Mouse (Mus musculus): ENCODE data around the gene Micall1.

Micall1 gene

GRCm38 (mm10) chr15:79129311-79129710 lies 20.6 kb downstream of the Micall1 start:
- no peak for DNase-seq (ENCODE audit: extremely low spot score, low spot score)

- no peak for DNase-seq (ENCODE audit: extremely low spot score, low spot score)
Measured at GRCm38 (mm10) chr15:79130782-79131181, 22.1 kb downstream of the Micall1 start.

GRCm38 (mm10) chr15:79131442-79131841 lies 22.7 kb downstream of the Micall1 start:
- no peak for DNase-seq (ENCODE audit: extremely low spot score, low spot score)

- DNase-seq (ENCODE audit: extremely low spot score, low spot score): no peak
Measured at GRCm38 (mm10) chr15:79133191-79133661, 24.5 kb downstream of the Micall1 start.

- no peak for DNase-seq (ENCODE audit: extremely low spot score, low spot score)
Measured at GRCm38 (mm10) chr15:79134496-79135270, 26.0 kb downstream of the Micall1 start.

- DNase-seq (ENCODE audit: extremely low spot score, low spot score): no peak
Measured at GRCm38 (mm10) chr15:79135332-79135731, 26.6 kb downstream of the Micall1 start.

GRCm38 (mm10) chr15:79135783-79136575 lies 27.3 kb downstream of the Micall1 start:
- DNase-seq (ENCODE audit: extremely low spot score, low spot score): no peak

GRCm38 (mm10) chr15:79139640-79140039 lies 30.9 kb downstream of the Micall1 start:
- no peak for DNase-seq (ENCODE audit: extremely low spot score, low spot score)

- peak; percentile 98 for DNase-seq (ENCODE audit: extremely low spot score, low spot score)
Measured at GRCm38 (mm10) chr15:79140866-79141565, 32.3 kb downstream of the Micall1 start, which contains the start of the genes Polr2f and 1700088E04Rik. Gene Polr2f, plus strand, starts transcription at chr15:79141009. Gene 1700088E04Rik, minus strand, starts transcription at chr15:79141253.

GRCm38 (mm10) chr15:79141566-79141917 lies 32.8 kb downstream of the Micall1 start:
- peak; percentile 42 for DNase-seq (ENCODE audit: extremely low spot score, low spot score)

GRCm38 (mm10) chr15:79143316-79143715 lies 34.6 kb downstream of the Micall1 start:
- no peak for DNase-seq (ENCODE audit: extremely low spot score, low spot score)

GRCm38 (mm10) chr15:79144021-79144420 lies 35.3 kb downstream of the Micall1 start:
- DNase-seq (ENCODE audit: extremely low spot score, low spot score): no peak

GRCm38 (mm10) chr15:79145522-79145921 lies 36.8 kb downstream of the Micall1 start:
- no peak for DNase-seq (ENCODE audit: extremely low spot score, low spot score)

- DNase-seq (ENCODE audit: extremely low spot score, low spot score): peak; percentile 91
Measured at GRCm38 (mm10) chr15:79148533-79148932, 39.8 kb downstream of the Micall1 start.

- no peak for DNase-seq (ENCODE audit: extremely low spot score, low spot score)
Measured at GRCm38 (mm10) chr15:79151881-79152280, 43.2 kb downstream of the Micall1 start.

GRCm38 (mm10) chr15:79152709-79153108 lies 44.0 kb downstream of the Micall1 start:
- DNase-seq (ENCODE audit: extremely low spot score, low spot score): no peak

GRCm38 (mm10) chr15:79155572-79155971 lies 46.9 kb downstream of the Micall1 start:
- DNase-seq (ENCODE audit: extremely low spot score, low spot score): no peak

- DNase-seq (ENCODE audit: extremely low spot score, low spot score): no peak
Measured at GRCm38 (mm10) chr15:79162301-79162700, 53.6 kb downstream of the Micall1 start.

- peak; percentile 42 for DNase-seq (ENCODE audit: extremely low spot score, low spot score)
Measured at GRCm38 (mm10) chr15:79162822-79163221, 54.1 kb downstream of the Micall1 start.

- DNase-seq (ENCODE audit: extremely low spot score, low spot score): no peak
Measured at GRCm38 (mm10) chr15:79164251-79164650, 55.6 kb downstream of the Micall1 start.

GRCm38 (mm10) chr15:79165140-79165539 lies 56.4 kb downstream of the Micall1 start, which contains the start of gene Sox10:
Gene Sox10, minus strand, starts transcription at chr15:79165240.
- DNase-seq (ENCODE audit: extremely low spot score, low spot score): no peak

- DNase-seq (ENCODE audit: extremely low spot score, low spot score): no peak
Measured at GRCm38 (mm10) chr15:79166712-79167111, 58.0 kb downstream of the Micall1 start.
